In the genomic region with DNA sequence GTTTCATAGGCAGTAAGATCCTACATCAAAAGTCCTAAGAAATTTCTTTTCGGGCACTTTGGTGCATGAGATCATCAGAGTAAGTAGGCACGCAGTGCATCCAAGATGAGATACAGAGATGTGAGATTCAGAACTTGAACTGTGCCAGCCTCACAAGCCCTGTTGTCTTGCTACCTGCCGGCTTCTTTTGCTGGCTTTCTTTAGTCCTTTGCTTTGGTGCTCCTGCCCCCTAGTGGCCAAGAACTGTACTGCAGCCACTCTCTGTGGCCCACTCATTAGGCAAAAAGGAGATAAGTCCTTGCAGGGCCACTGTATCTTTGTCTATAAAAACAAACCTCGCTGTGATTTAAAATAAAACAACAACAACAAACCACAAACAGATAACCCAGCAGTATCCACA, we compare ENCODE assay signal across 9 mouse cellular contexts.
DNase-seq lines count a peak whose midpoint lies in the region; ATAC-seq and TF ChIP-seq lines count a peak whose summit lies in the region.
"Had no signal": no experiment of that assay in that cellular context is flagged by ENCODE, and none has a peak within 500 bp of the region (broad histone marks: within the 10 kb centered on the region; RNA-seq: fewer than 3 reads in every experiment).

No protein-coding gene starts in this region.

- H3K4me2 ChIP-seq in kidney, embryonic 15.5 days = no peak overlapping the region
- no peak overlapping the region for H3K4me2 ChIP-seq in neural tube, embryonic 13.5 days
- no peak overlapping the region for H3K4me2 ChIP-seq in stomach, postnatal 0 days (replicated peaks; ENCODE audit: low read depth)
- H3K4me2 ChIP-seq: embryonic facial prominence, embryonic 13.5 days had no signal

- no peak for TF ChIP-seq POLR2A in liver, adult 2 months (IDR thresholded peaks at IDR 0.05; ENCODE audit: extremely low read depth, insufficient read depth, low read length)

- no peaks in the 10 kb centered on the region for H3K27me3 ChIP-seq in kidney, embryonic 15.5 days
- no peaks in the 10 kb centered on the region for H3K27me3 ChIP-seq in liver, adult 2 months (ENCODE audit: control insufficient read depth, insufficient read depth, low read length)
- no peaks in the 10 kb centered on the region for H3K27me3 ChIP-seq in neural tube, embryonic 13.5 days
- H3K27me3 ChIP-seq in stomach, postnatal 0 days (ENCODE audit: control insufficient read depth, insufficient read depth, low read length) = no peaks in the 10 kb centered on the region
- H3K27me3 ChIP-seq: embryonic facial prominence, embryonic 13.5 days had no signal

- H3K36me3 ChIP-seq in kidney, embryonic 15.5 days = no peaks in the 10 kb centered on the region
- H3K36me3 ChIP-seq in liver, adult 2 months (ENCODE audit: control insufficient read depth, insufficient read depth, low read length) = no peaks in the 10 kb centered on the region
- H3K36me3 ChIP-seq in neural tube, embryonic 13.5 days = no peaks in the 10 kb centered on the region
- no peaks in the 10 kb centered on the region for H3K36me3 ChIP-seq in stomach, postnatal 0 days (ENCODE audit: control insufficient read depth, insufficient read depth, low read length)
- H3K36me3 ChIP-seq: embryonic facial prominence, embryonic 13.5 days had no signal

- peak; percentile 45 for ATAC-seq in granulocyte monocyte progenitor cell, adult 5-6 weeks (replicated peaks; ENCODE audit: poor library complexity, severe bottlenecking)
- 0 out of 2 replicates have a peak, but pooled peaks have one; percentile 33 for ATAC-seq in kidney, embryonic 15.5 days (replicated peaks; ENCODE audit: low FRiP score)
- 0 out of 2 replicates have a peak, but pooled peaks have one; percentile 25 for ATAC-seq in neural tube, embryonic 13.5 days (ENCODE audit: low read depth)
- ATAC-seq in stomach, postnatal 0 days (ENCODE audit: low FRiP score, low TSS enrichment) = no peak

- peak; percentile 89 to 91 for DNase-seq in B cell, adult 2 months
- DNase-seq in adrenal gland, adult 8-10 months = peak; percentile 58
- peak; percentile 79 for DNase-seq in embryo, embryonic 11 days
- DNase-seq in liver, adult 2 months (ENCODE audit: extremely low read depth, low read depth, low spot score) = peak; percentile 48
- DNase-seq in stomach, postnatal 0 days (ENCODE audit: low spot score) = peak; percentile 78

- 25% methylated on average over 4 of the region's 4 CpGs for WGBS in kidney, embryonic 15.5 days
- 26% methylated on average over 4 of the region's 4 CpGs for WGBS in liver, adult 2 months
- WGBS in neural tube, embryonic 13.5 days = 18% methylated on average over 4 of the region's 4 CpGs
- 17% methylated on average over 4 of the region's 4 CpGs for WGBS in stomach, postnatal 0 days

- H3K9me3 ChIP-seq in kidney, embryonic 15.5 days (replicated peaks) = no peaks in the 10 kb centered on the region
- H3K9me3 ChIP-seq in neural tube, embryonic 13.5 days = no peaks in the 10 kb centered on the region
- no peaks in the 10 kb centered on the region for H3K9me3 ChIP-seq in stomach, postnatal 0 days (ENCODE audit: control insufficient read depth, low read length)
- H3K9me3 ChIP-seq: embryonic facial prominence, embryonic 13.5 days had no signal

- TF ChIP-seq CTCF in liver, adult 2 months (IDR thresholded peaks at IDR 0.05; ENCODE audit: low read depth, low read length) = peak; percentile 86
- peak; percentile 98 for TF ChIP-seq CTCF in stomach, postnatal 0 days (IDR thresholded peaks at IDR 0.05; ENCODE audit: low read depth)

- no peaks in the 10 kb centered on the region for H3K4me1 ChIP-seq in kidney, embryonic 15.5 days
- H3K4me1 ChIP-seq in liver, adult 2 months (ENCODE audit: control insufficient read depth, insufficient read depth, low read length) = peaks cover 18% of the 10 kb centered on the region
- peaks cover 17% of the 10 kb centered on the region for H3K4me1 ChIP-seq in neural tube, embryonic 13.5 days (replicated peaks)
- H3K4me1 ChIP-seq in stomach, postnatal 0 days (replicated peaks; ENCODE audit: control insufficient read depth, insufficient read depth) = no peaks in the 10 kb centered on the region
- H3K4me1 ChIP-seq: embryonic facial prominence, embryonic 13.5 days had no signal

- H3K9ac ChIP-seq in kidney, embryonic 15.5 days = no peak overlapping the region
- no peak overlapping the region for H3K9ac ChIP-seq in liver, adult 2 months (ENCODE audit: low read depth, low read length)
- H3K9ac ChIP-seq in neural tube, embryonic 13.5 days = no peak overlapping the region
- H3K9ac ChIP-seq in stomach, postnatal 0 days (ENCODE audit: low read length) = no peak overlapping the region
- H3K9ac ChIP-seq: embryonic facial prominence, embryonic 13.5 days had no signal

- H3K27ac ChIP-seq in kidney, embryonic 15.5 days = no peak overlapping the region
- H3K27ac ChIP-seq in liver, adult 2 months (replicated peaks; ENCODE audit: insufficient read depth, low read depth, low read length) = no peak overlapping the region
- no peak overlapping the region for H3K27ac ChIP-seq in neural tube, embryonic 13.5 days (replicated peaks)
- H3K27ac ChIP-seq in stomach, postnatal 0 days (replicated peaks) = no peak overlapping the region
- H3K27ac ChIP-seq: embryonic facial prominence, embryonic 13.5 days had no signal

- no peak for TF ChIP-seq EP300 in stomach, postnatal 0 days (optimal IDR thresholded peaks at IDR 0.05)

- H3K4me3 ChIP-seq in kidney, embryonic 15.5 days (replicated peaks) = no peak overlapping the region
- H3K4me3 ChIP-seq in liver, adult 2 months (ENCODE audit: insufficient read depth, low read depth, low read length) = no peak overlapping the region
- H3K4me3 ChIP-seq in neural tube, embryonic 13.5 days = no peak overlapping the region
- H3K4me3 ChIP-seq in stomach, postnatal 0 days (ENCODE audit: low read depth, low read length) = no peak overlapping the region
- H3K4me3 ChIP-seq: embryonic facial prominence, embryonic 13.5 days had no signal

- H3K79me2 ChIP-seq in liver, adult 2 months (ENCODE audit: control insufficient read depth, insufficient read depth, low read length) = no peaks in the 10 kb centered on the region
